Mouse (Mus musculus) hindbrain, embryonic 13.5 days (tissue): Measurements from ENCODE around the gene Atp13a3. TPM values are rescaled to one million over a fixed set of nuclear protein-coding genes. Genes with fewer than 3 reads are reported as not detected.

Source experiments
- ATAC-seq: fragments of 200-750 bp; cut with Nextera tagmentation; 2 replicates; pipeline ENCODE4 v1.8.0; 2017; ENCODE audit warnings: moderate TSS enrichment; ENCODE audit not compliant: low FRiP score
- H3K27ac ChIP-seq: fragments of 300-500 bp; sonication (generic); 2 replicates; pipeline ENCODE4 v1.5.1; 2015; ENCODE audit warnings: inconsistent platforms, mild to moderate bottlenecking, moderate library complexity
- H3K27me3 ChIP-seq: fragments of 300-500 bp; sonication (generic); 2 replicates; pipeline ENCODE4 v1.6.1; 2015; ENCODE audit warnings: mild to moderate bottlenecking, inconsistent platforms
- H3K36me3 ChIP-seq: fragments of 300-500 bp; sonication (generic); 2 replicates; pipeline ENCODE4 v1.6.1; 2015; ENCODE audit warnings: mild to moderate bottlenecking, inconsistent platforms
- H3K4me1 ChIP-seq: fragments of 300-500 bp; sonication (generic); replicated peaks from 2 replicates; pipeline ENCODE4 v1.6.1; 2015; ENCODE audit warnings: inconsistent platforms
- H3K4me2 ChIP-seq: fragments of 300-500 bp; sonication (generic); 2 replicates; pipeline ENCODE4 v1.6.1; 2015; ENCODE audit warnings: inconsistent platforms, mild to moderate bottlenecking, moderate library complexity
- H3K4me3 ChIP-seq: fragments of 300-500 bp; sonication (generic); 2 replicates; pipeline ENCODE4 v1.5.1; 2015; ENCODE audit warnings: mild to moderate bottlenecking, inconsistent platforms
- H3K9ac ChIP-seq: fragments of 300-500 bp; sonication (generic); 2 replicates; pipeline ENCODE4 v1.6.1; 2015; ENCODE audit warnings: mild to moderate bottlenecking, inconsistent platforms
- H3K9me3 ChIP-seq: fragments of 300-500 bp; sonication (generic); 2 replicates; pipeline ENCODE4 v1.6.1; 2016; ENCODE audit warnings: inconsistent platforms
- WGBS: fragments of 180-500 bp; shearing (Covaris S2); methylation state at CpG from one replicate; pipeline ENCODE4 v1.1.7; 2015; 5-methylcytosine and 5-hydroxymethylcytosine counted together
- polyA plus RNA-seq: library from polyadenylated mRNA; unstranded; fragments of >200 nt; fragmentation: Nextera tagmentation; extraction: Ambion mirVana; gene quantifications from 2 replicates; pipeline ENCODE4 v1.2.1, GENCODE M21; 2015

Atp13a3 gene
- polyA plus RNA-seq, 1 experiment from 2014 or later: 7.4 TPM

- Histone ChIP-seq H3K4me3 (no peak overlapping the region), H3K27me3 (no peaks in the 10 kb centered on the region), H3K27ac (no peak overlapping the region), H3K9ac (no peak overlapping the region), H3K4me1 (no peaks in the 10 kb centered on the region), H3K9me3 (no peaks in the 10 kb centered on the region), H3K36me3 (no peaks in the 10 kb centered on the region), H3K4me2 (no peak overlapping the region)
- WGBS: 82% methylated on average over 3 of the region's 3 CpGs
- no peak for ATAC-seq
These were observed 2.2 kb downstream of the Atp13a3 start for GRCm38 (mm10) chr16:30403528-30403927.

DNA sequence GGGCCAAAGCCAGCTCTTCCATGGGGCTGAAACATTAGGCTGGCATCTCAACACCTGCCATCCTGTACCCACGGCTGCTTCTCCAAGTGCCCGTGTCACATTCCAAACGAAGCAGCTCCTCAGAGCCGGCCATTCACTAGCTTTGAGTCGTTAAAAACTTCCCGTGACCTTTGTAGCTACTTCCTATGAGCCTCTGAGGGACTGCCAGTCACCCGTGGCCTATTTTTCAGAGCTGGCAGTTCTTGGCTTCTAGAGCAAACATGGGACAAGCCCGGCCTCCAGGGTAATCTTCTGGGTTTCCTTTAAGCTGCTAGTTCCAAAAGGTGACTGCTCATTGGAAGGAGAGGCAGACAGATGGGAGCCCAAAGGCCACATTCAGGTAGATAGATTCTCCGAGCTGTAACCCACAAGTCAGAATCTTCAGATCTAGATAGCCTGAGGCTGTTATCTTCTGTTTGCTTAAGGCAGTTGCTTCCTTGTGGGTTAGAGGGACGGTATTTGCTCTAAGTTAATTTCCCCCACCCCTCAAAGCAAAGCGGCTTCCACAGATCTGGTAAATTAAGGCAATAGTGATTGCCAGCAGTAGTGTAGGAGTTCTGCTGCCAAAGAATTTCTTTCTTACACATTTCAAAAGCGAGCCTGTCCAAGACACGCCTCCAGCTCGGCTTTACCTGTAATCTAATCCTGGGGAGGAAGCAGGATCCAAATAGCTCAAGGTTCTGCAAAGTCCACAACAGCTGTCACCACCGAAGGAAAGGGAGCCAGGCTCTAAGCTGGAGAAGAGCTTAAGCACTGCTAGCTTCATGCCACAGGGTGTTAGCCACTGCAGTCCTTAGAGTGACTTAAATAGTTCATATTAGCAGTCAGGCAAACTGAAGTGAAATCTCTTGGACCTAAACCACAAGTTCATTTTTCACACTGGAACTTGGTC is 8.4 kb downstream of the Atp13a3 start:
- 60% methylated on average over 15 of the region's 15 CpGs for WGBS
- Histone ChIP-seq H3K9ac (no peak overlapping the region), H3K4me3 (no peak overlapping the region), H3K36me3 (no peaks in the 10 kb centered on the region), H3K27me3 (no peaks in the 10 kb centered on the region), H3K4me1 (no peaks in the 10 kb centered on the region), H3K9me3 (0 out of 2 replicates have a peak, but pooled peaks cover 7% of the 10 kb centered on the region), H3K27ac (no peak overlapping the region), H3K4me2 (no peak overlapping the region)
- ATAC-seq: no peak

- H3K4me3 ChIP-seq: no peak overlapping the region
- H3K27ac ChIP-seq: no peak overlapping the region
- H3K27me3 ChIP-seq: no peaks in the 10 kb centered on the region
- H3K9me3 ChIP-seq: 0 out of 2 replicates have a peak, but pooled peaks cover 7% of the 10 kb centered on the region
- no peak overlapping the region for H3K4me2 ChIP-seq
- 81% methylated on average over 2 of the region's 2 CpGs for WGBS
- ATAC-seq: no peak
- no peak overlapping the region for H3K9ac ChIP-seq
- no peaks in the 10 kb centered on the region for H3K36me3 ChIP-seq
- H3K4me1 ChIP-seq: no peaks in the 10 kb centered on the region
These were observed 10.6 kb downstream of the Atp13a3 start for GRCm38 (mm10) chr16:30395136-30395535.

GRCm38 (mm10) chr16:30390650-30391340 is 15.0 kb downstream of the Atp13a3 start:
- Histone ChIP-seq H3K36me3 (peaks cover 3% of the 10 kb centered on the region), H3K27ac (no peak overlapping the region), H3K27me3 (no peaks in the 10 kb centered on the region), H3K4me1 (peaks cover 26% of the 10 kb centered on the region), H3K9ac (no peak overlapping the region), H3K4me2 (no peak overlapping the region), H3K4me3 (no peak overlapping the region), H3K9me3 (0 out of 2 replicates have a peak, but pooled peaks cover 7% of the 10 kb centered on the region)
- 94% methylated on average over 5 of the region's 5 CpGs for WGBS
- ATAC-seq: no peak

- Histone ChIP-seq H3K27me3 (no peaks in the 10 kb centered on the region), H3K36me3 (peaks cover 7% of the 10 kb centered on the region), H3K9me3 (0 out of 2 replicates have a peak, but pooled peaks cover 7% of the 10 kb centered on the region), H3K27ac (peak overlapping the region; percentile 87; the same call in 1 of the 2 replicates), H3K4me1 (peaks cover 26% of the 10 kb centered on the region), H3K4me2 (peak overlapping the region; percentile 96), H3K4me3 (peak overlapping the region; percentile 96), H3K9ac (peak overlapping the region; percentile 96; the same call in 1 of the 2 replicates)
- 79% methylated on average over 9 of the region's 9 CpGs for WGBS
- no peak for ATAC-seq
These were observed 15.7 kb downstream of the Atp13a3 start for GRCm38 (mm10) chr16:30389831-30390649.

GRCm38 (mm10) chr16:30389210-30389684 is 16.5 kb downstream of the Atp13a3 start:
- Histone ChIP-seq H3K27ac (peak overlapping the region; percentile 87), H3K9me3 (0 out of 2 replicates have a peak, but pooled peaks cover 7% of the 10 kb centered on the region), H3K4me2 (peak overlapping the region; percentile 96), H3K36me3 (peaks cover 11% of the 10 kb centered on the region), H3K27me3 (no peaks in the 10 kb centered on the region), H3K4me3 (peak overlapping the region; percentile 96), H3K9ac (peak overlapping the region; percentile 96), H3K4me1 (peaks cover 26% of the 10 kb centered on the region)
- peak; percentile 22 for ATAC-seq
- 6% methylated on average over 17 of the region's 17 CpGs for WGBS

- H3K27me3 ChIP-seq: no peaks in the 10 kb centered on the region
- peak overlapping the region; percentile 87 for H3K27ac ChIP-seq
- peak; percentile 88 for ATAC-seq
- H3K4me1 ChIP-seq: peaks cover 26% of the 10 kb centered on the region
- peak overlapping the region; percentile 96 for H3K4me2 ChIP-seq
- WGBS: under 1% methylated on average over 56 of the region's 76 CpGs
- peaks cover 11% of the 10 kb centered on the region for H3K36me3 ChIP-seq
- 0 out of 2 replicates have a peak, but pooled peaks cover 7% of the 10 kb centered on the region for H3K9me3 ChIP-seq
- peak overlapping the region; percentile 96 for H3K9ac ChIP-seq
- peak overlapping the region; percentile 96 for H3K4me3 ChIP-seq
These were observed 17.1 kb downstream of the Atp13a3 start for GRCm38 (mm10) chr16:30388522-30389209.

GRCm38 (mm10) chr16:30387871-30388460 is 17.8 kb downstream of the Atp13a3 start:
- Histone ChIP-seq H3K4me2 (peak overlapping the region; percentile 96), H3K27me3 (no peaks in the 10 kb centered on the region), H3K4me3 (peak overlapping the region; percentile 96), H3K36me3 (peaks cover 14% of the 10 kb centered on the region), H3K27ac (peak overlapping the region; percentile 87), H3K4me1 (peaks cover 26% of the 10 kb centered on the region), H3K9me3 (0 out of 2 replicates have a peak, but pooled peaks cover 5% of the 10 kb centered on the region), H3K9ac (peak overlapping the region; percentile 96)
- ATAC-seq: peak; percentile 79
- under 1% methylated on average over 48 of the region's 49 CpGs for WGBS

- Histone ChIP-seq H3K9ac (peak overlapping the region; percentile 96), H3K4me3 (peak overlapping the region; percentile 96), H3K27me3 (no peaks in the 10 kb centered on the region), H3K9me3 (no peaks in the 10 kb centered on the region), H3K4me1 (peaks cover 26% of the 10 kb centered on the region), H3K4me2 (peak overlapping the region; percentile 96), H3K27ac (no peak overlapping the region), H3K36me3 (peaks cover 18% of the 10 kb centered on the region)
- WGBS: 81% methylated on average over 8 of the region's 8 CpGs
- no peak for ATAC-seq
These were observed 18.8 kb downstream of the Atp13a3 start for GRCm38 (mm10) chr16:30386911-30387439.

GRCm38 (mm10) chr16:30385531-30385930 is 20.2 kb downstream of the Atp13a3 start:
- Histone ChIP-seq H3K9ac (no peak overlapping the region), H3K4me3 (no peak overlapping the region), H3K36me3 (peaks cover 18% of the 10 kb centered on the region), H3K27me3 (no peaks in the 10 kb centered on the region), H3K4me2 (no peak overlapping the region), H3K9me3 (no peaks in the 10 kb centered on the region), H3K4me1 (peaks cover 26% of the 10 kb centered on the region), H3K27ac (no peak overlapping the region)
- WGBS: 96% methylated on average over 1 of the region's 1 CpGs
- no peak for ATAC-seq
